Mouse (Mus musculus): ENCODE results near the gene Tmem56. TPM values are rescaled to one million over a fixed set of nuclear protein-coding genes. Genes with fewer than 3 reads are reported as not detected.

The Tmem56 gene
- total and polyA plus RNA-seq, 2 experiments, result 24.1 to 150 TPM

DNA sequence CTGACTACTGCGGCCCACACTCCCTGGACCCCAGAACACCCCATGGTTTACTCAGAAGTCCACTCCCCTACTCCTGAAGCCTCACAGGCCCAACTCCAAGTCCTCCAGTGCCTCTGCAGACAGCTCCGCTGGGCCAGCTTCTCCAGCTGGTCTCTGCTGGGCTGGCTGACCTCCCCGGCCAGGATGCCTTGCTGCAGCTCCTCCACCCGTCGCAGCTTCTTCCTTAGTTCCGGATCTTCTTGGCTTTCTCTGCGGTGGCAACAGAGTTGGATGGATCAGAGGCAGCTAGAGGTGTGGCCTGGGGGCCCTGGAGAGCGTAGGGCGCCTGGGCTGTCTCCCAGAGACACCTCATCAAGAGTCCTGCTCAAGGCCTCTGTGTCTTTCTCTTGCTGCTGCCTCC is 32.9 kb downstream of the Tmem56 start:
- H3K27me3 ChIP-seq (ENCODE audit: control insufficient read depth, insufficient read depth, low read length), result no peaks in the 10 kb centered on the region
- DNase-seq (ENCODE audit: extremely low read depth, low read depth, low spot score), result no peak
- peaks cover 48% of the 10 kb centered on the region for H3K79me2 ChIP-seq (ENCODE audit: control insufficient read depth, insufficient read depth, low read length)
- 93% methylated on average over 9 of the region's 9 CpGs for WGBS
- no peak overlapping the region for H3K9ac ChIP-seq (ENCODE audit: low read depth, low read length)
- TF ChIP-seq CTCF (IDR thresholded peaks at IDR 0.05; ENCODE audit: low read depth, low read length) (no peak), POLR2A (IDR thresholded peaks at IDR 0.05; ENCODE audit: extremely low read depth, insufficient read depth, low read length) (no peak)
- no peak overlapping the region for H3K4me3 ChIP-seq (ENCODE audit: insufficient read depth, low read depth, low read length)
- H3K36me3 ChIP-seq (ENCODE audit: control insufficient read depth, insufficient read depth, low read length), result peaks cover 17% of the 10 kb centered on the region
- H3K27ac ChIP-seq (replicated peaks; ENCODE audit: insufficient read depth, low read depth, low read length), result peak overlapping the region; percentile 7; the same call in 1 of the 2 replicates
- H3K4me1 ChIP-seq (ENCODE audit: control insufficient read depth, insufficient read depth, low read length), result peaks cover 9% of the 10 kb centered on the region; the same call in 1 of the 2 replicates

DNA sequence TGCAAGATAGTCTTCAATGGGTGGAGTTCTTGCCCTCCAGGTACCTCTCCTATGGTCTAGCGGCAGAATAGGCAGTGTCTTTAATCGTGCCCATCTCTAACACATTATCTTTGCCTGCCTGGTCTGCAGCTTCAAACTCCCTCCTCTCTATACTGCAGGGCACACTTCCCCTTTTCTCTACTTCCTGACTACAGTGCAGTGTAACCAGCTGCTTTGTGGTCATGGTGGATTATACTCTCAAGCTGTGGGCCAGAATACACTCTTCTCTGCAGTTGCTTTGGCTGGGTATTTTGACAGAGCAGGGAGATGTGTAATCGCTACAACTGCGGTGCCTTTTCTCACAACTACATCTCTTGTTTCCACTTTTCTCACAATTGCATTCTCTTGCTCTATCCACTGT is 40.0 kb downstream of the Tmem56 start:
- TF ChIP-seq CTCF (IDR thresholded peaks at IDR 0.05; ENCODE audit: low read depth, low read length), result no peak
- TF ChIP-seq POLR2A (IDR thresholded peaks at IDR 0.05; ENCODE audit: extremely low read depth, insufficient read depth, low read length), result no peak
- H3K36me3 ChIP-seq (ENCODE audit: control insufficient read depth, insufficient read depth, low read length), result peaks cover 5% of the 10 kb centered on the region; the same call in 1 of the 2 replicates
- no peak for DNase-seq (ENCODE audit: extremely low read depth, low read depth, low spot score)
- H3K4me3 ChIP-seq (ENCODE audit: insufficient read depth, low read depth, low read length), result no peak overlapping the region
- peaks cover 48% of the 10 kb centered on the region for H3K79me2 ChIP-seq (ENCODE audit: control insufficient read depth, insufficient read depth, low read length)
- H3K9ac ChIP-seq (ENCODE audit: low read depth, low read length), result peak overlapping the region; percentile 21; the same call in 1 of the 2 replicates
- WGBS, result 75% methylated on average over 4 of the region's 4 CpGs
- H3K4me1 ChIP-seq (ENCODE audit: control insufficient read depth, insufficient read depth, low read length), result peaks cover 4% of the 10 kb centered on the region; the same call in 1 of the 2 replicates
- H3K27ac ChIP-seq (replicated peaks; ENCODE audit: insufficient read depth, low read depth, low read length), result 0 out of 2 replicates have a peak overlapping the region, but pooled peaks have one; percentile 4
- no peaks in the 10 kb centered on the region for H3K27me3 ChIP-seq (ENCODE audit: control insufficient read depth, insufficient read depth, low read length)

- H3K79me2 ChIP-seq (ENCODE audit: control insufficient read depth, insufficient read depth, low read length), result peaks cover 49% of the 10 kb centered on the region
- no peaks in the 10 kb centered on the region for H3K27me3 ChIP-seq (ENCODE audit: control insufficient read depth, insufficient read depth, low read length)
- TF ChIP-seq CTCF (IDR thresholded peaks at IDR 0.05; ENCODE audit: low read depth, low read length) (no peak), POLR2A (IDR thresholded peaks at IDR 0.05; ENCODE audit: extremely low read depth, insufficient read depth, low read length) (no peak)
- H3K9ac ChIP-seq (ENCODE audit: low read depth, low read length), result no peak overlapping the region
- WGBS, result 65% methylated on average over 9 of the region's 9 CpGs
- H3K4me1 ChIP-seq (ENCODE audit: control insufficient read depth, insufficient read depth, low read length), result peaks cover 4% of the 10 kb centered on the region
- H3K4me3 ChIP-seq (ENCODE audit: insufficient read depth, low read depth, low read length), result no peak overlapping the region
- no peak overlapping the region for H3K27ac ChIP-seq (replicated peaks; ENCODE audit: insufficient read depth, low read depth, low read length)
- peaks cover 5% of the 10 kb centered on the region; the same call in 1 of the 2 replicates for H3K36me3 ChIP-seq (ENCODE audit: control insufficient read depth, insufficient read depth, low read length)
- no peak for DNase-seq (ENCODE audit: extremely low read depth, low read depth, low spot score)
Measured at GRCm38 (mm10) chr3:121242111-121242936, 40.6 kb downstream of the Tmem56 start.

DNA sequence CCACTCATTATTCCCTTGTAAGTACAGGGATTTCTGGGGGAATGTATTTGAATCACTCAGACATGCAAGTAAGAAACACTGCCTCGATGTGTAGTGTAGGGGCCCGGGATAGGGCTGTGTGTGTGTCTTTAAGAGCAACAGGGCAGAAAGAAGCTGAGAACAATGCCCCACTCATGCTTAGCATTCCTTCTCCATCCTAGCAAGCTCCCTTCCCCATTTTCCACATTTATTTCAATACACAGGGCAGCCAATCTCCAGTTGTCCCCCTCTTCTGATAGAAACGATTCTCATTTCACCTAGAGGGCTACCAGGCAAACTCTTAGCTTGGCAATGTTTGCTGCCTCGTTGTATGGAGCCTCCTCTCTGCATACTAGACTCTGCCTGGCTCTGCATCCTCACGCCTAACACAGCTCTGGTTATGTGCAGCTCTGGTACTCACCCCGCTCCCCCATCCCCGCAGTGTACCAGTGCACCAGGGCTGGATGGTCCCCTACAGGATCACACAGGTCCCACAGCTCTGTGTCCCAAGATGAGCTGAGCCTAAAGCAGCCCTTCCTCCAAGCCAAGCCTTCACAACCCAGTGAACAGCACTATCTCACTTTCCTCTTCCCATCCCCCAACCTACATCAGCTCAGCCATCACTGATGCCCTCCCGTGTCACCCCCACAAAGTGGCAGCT is 42.4 kb downstream of the Tmem56 start:
- WGBS, result 65% methylated on average over 8 of the region's 8 CpGs
- no peak for DNase-seq (ENCODE audit: extremely low read depth, low read depth, low spot score)
- Histone ChIP-seq H3K79me2 (ENCODE audit: control insufficient read depth, insufficient read depth, low read length) (peaks cover 43% of the 10 kb centered on the region), H3K36me3 (ENCODE audit: control insufficient read depth, insufficient read depth, low read length) (peaks cover 4% of the 10 kb centered on the region; the same call in 1 of the 2 replicates), H3K27ac (replicated peaks; ENCODE audit: insufficient read depth, low read depth, low read length) (no peak overlapping the region), H3K4me1 (ENCODE audit: control insufficient read depth, insufficient read depth, low read length) (peaks cover 8% of the 10 kb centered on the region), H3K4me3 (ENCODE audit: insufficient read depth, low read depth, low read length) (no peak overlapping the region), H3K9ac (ENCODE audit: low read depth, low read length) (no peak overlapping the region), H3K27me3 (ENCODE audit: control insufficient read depth, insufficient read depth, low read length) (no peaks in the 10 kb centered on the region)
- no peak for TF ChIP-seq CTCF (IDR thresholded peaks at IDR 0.05; ENCODE audit: low read depth, low read length)
- no peak for TF ChIP-seq POLR2A (IDR thresholded peaks at IDR 0.05; ENCODE audit: extremely low read depth, insufficient read depth, low read length)

- Histone ChIP-seq H3K4me3 (ENCODE audit: insufficient read depth, low read depth, low read length) (no peak overlapping the region), H3K36me3 (ENCODE audit: control insufficient read depth, insufficient read depth, low read length) (peaks cover 11% of the 10 kb centered on the region), H3K4me1 (ENCODE audit: control insufficient read depth, insufficient read depth, low read length) (peaks cover 8% of the 10 kb centered on the region), H3K9ac (ENCODE audit: low read depth, low read length) (no peak overlapping the region), H3K79me2 (ENCODE audit: control insufficient read depth, insufficient read depth, low read length) (peaks cover 42% of the 10 kb centered on the region), H3K27ac (replicated peaks; ENCODE audit: insufficient read depth, low read depth, low read length) (no peak overlapping the region), H3K27me3 (ENCODE audit: control insufficient read depth, insufficient read depth, low read length) (no peaks in the 10 kb centered on the region)
- TF ChIP-seq POLR2A (IDR thresholded peaks at IDR 0.05; ENCODE audit: extremely low read depth, insufficient read depth, low read length) (no peak), CTCF (IDR thresholded peaks at IDR 0.05; ENCODE audit: low read depth, low read length) (no peak)
- no peak for DNase-seq (ENCODE audit: extremely low read depth, low read depth, low spot score)
- 56% methylated on average over 8 of the region's 8 CpGs for WGBS
Measured at GRCm38 (mm10) chr3:121239096-121239495, 43.8 kb downstream of the Tmem56 start.
